Mouse (Mus musculus) ES-E14 (cell line): ENCODE data around the gene 2810006K23Rik.
"Not testable (repeated sequence)": the region's sequence is repeated elsewhere in the genome, so short reads cannot be mapped to it uniquely, and the experiment has no call there.

ENCODE experiments used
- CHD2 ChIP-seq: IDR thresholded peaks from 2 replicates; pipeline ENCODE4 v1.6.1; 2014; ENCODE audit warnings: mild to moderate bottlenecking, low read depth, low read length, inconsistent platforms
- HCFC1 ChIP-seq: IDR thresholded peaks from 2 replicates; pipeline ENCODE4 v1.6.1; 2012; ENCODE audit warnings: low read length, inconsistent platforms, borderline replicate concordance; ENCODE audit not compliant: insufficient read depth
- MAFK ChIP-seq: IDR thresholded peaks from 2 replicates; pipeline ENCODE4 v1.6.1; 2014; ENCODE audit warnings: mild to moderate bottlenecking, low read depth, low read length, inconsistent platforms; ENCODE audit not compliant: insufficient read depth
- ZC3H11A ChIP-seq: IDR thresholded peaks from 2 replicates; pipeline ENCODE4 v1.6.1; 2012; ENCODE audit warnings: low read depth, mild to moderate bottlenecking, inconsistent platforms, low read length, borderline replicate concordance
- ZNF384 ChIP-seq: IDR thresholded peaks from 2 replicates; pipeline ENCODE4 v1.6.1; 2012; ENCODE audit warnings: low read depth, low read length, inconsistent platforms

DNA sequence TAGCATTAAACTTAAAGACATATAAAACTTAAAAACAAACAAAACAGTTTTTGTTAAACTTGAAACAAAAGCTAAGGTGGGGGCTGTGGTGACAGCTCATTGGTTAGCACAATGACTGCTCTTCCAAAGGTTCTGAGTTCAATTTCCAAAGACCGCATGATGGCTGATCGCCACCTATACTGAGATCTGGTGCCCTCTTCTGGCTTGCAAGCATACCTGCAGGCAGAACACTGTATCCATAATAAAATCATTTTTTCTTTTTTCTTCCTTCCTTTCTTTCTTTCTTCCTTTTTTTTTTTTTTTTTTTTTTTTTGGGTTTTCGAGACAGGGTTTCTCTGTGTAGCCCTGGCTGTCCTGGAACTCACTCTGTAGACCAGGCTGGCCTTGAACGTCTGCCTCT is 28.6 kb upstream of the 2810006K23Rik start:
- TF ChIP-seq HCFC1, ZC3H11A, ZNF384, CHD2, MAFK: not testable (repeated sequence)
